Mouse (Mus musculus): Measurements from ENCODE around the gene Mmaa.

The Mmaa gene

GRCm38 (mm10) chr8:79222106-79222751 lies 72.5 kb downstream of the Mmaa start:
- no peak for DNase-seq (ENCODE audit: low spot score)

All from ovary, postnatal 14 days (tissue).